Mouse (Mus musculus): ENCODE measurements around the gene Gm44511. TPM values are rescaled to one million over a fixed set of nuclear protein-coding genes. Genes with fewer than 3 reads are reported as not detected.
A peak's percentile ranks its signal among the peaks of the same experiment; 100 is the strongest.
"Not testable (repeated sequence)": the region's sequence is repeated elsewhere in the genome, so short reads cannot be mapped to it uniquely, and the experiment has no call there.

Gm44511 gene
- polyA plus RNA-seq, 1 experiment from 2014 or later = not detected

- H3K4me2 ChIP-seq = no peak overlapping the region
- no peak for ATAC-seq (ENCODE audit: borderline replicate concordance, extremely low read depth, low FRiP score, low TSS enrichment)
- H3K9ac ChIP-seq = no peak overlapping the region
- WGBS = 62% methylated on average over 8 of the region's 8 CpGs
- H3K9me3 ChIP-seq = no peaks in the 10 kb centered on the region
- H3K27ac ChIP-seq = no peak overlapping the region
- peaks cover 14% of the 10 kb centered on the region for H3K4me1 ChIP-seq
- H3K36me3 ChIP-seq = no peaks in the 10 kb centered on the region
- H3K4me3 ChIP-seq = no peak overlapping the region
- H3K27me3 ChIP-seq = no peaks in the 10 kb centered on the region
Measured at GRCm38 (mm10) chr6:128796321-128796955, 29.7 kb downstream of the Gm44511 start.

DNA sequence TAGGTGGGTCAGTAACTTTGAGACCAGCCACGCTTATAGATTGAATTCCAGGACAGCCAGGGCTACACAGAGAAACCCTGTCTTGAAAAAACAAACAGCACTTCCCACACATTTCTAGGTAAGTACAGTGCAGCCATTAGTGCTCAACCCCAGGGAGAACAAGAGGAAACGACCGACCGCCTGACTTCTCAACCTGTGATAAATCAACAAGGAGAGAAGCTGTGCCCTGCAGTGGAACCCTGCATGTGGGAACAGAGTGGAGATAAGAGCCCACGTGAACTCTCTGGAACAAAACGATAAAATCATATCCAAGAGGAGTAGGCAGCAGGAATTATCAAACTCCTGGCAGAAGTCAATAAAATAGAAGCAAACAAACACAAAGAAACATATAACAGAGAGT lies 32.4 kb downstream of the Gm44511 start:
- Histone ChIP-seq H3K9me3 (no peaks in the 10 kb centered on the region), H3K9ac (no peak overlapping the region), H3K27ac (no peak overlapping the region), H3K36me3 (no peaks in the 10 kb centered on the region), H3K4me3 (no peak overlapping the region), H3K4me1 (peaks cover 9% of the 10 kb centered on the region), H3K27me3 (no peaks in the 10 kb centered on the region), H3K4me2 (no peak overlapping the region)
- ATAC-seq (ENCODE audit: borderline replicate concordance, extremely low read depth, low FRiP score, low TSS enrichment) = no peak
- WGBS = 16% methylated on average over 6 of the region's 6 CpGs

GRCm38 (mm10) chr6:128790491-128790994 lies 35.6 kb downstream of the Gm44511 start:
- H3K4me2 ChIP-seq; ATAC-seq (ENCODE audit: borderline replicate concordance, extremely low read depth, low FRiP score, low TSS enrichment); H3K9ac ChIP-seq; H3K9me3 ChIP-seq; H3K27ac ChIP-seq; H3K36me3 ChIP-seq; H3K27me3 ChIP-seq; H3K4me3 ChIP-seq; H3K4me1 ChIP-seq: not testable (repeated sequence)
- WGBS = 77% methylated on average over 4 of the region's 4 CpGs

- WGBS = 89% methylated on average over 2 of the region's 2 CpGs
- ATAC-seq (ENCODE audit: borderline replicate concordance, extremely low read depth, low FRiP score, low TSS enrichment) = no peak
- no peak within 1 kb of the TSS for H3K9ac ChIP-seq
Measured at GRCm38 (mm10) chr6:128789115-128789514, 37.0 kb downstream of the Gm44511 start, which contains the start of gene Klrb1c. Gene Klrb1c, minus strand, starts transcription at chr6:128789215.

DNA sequence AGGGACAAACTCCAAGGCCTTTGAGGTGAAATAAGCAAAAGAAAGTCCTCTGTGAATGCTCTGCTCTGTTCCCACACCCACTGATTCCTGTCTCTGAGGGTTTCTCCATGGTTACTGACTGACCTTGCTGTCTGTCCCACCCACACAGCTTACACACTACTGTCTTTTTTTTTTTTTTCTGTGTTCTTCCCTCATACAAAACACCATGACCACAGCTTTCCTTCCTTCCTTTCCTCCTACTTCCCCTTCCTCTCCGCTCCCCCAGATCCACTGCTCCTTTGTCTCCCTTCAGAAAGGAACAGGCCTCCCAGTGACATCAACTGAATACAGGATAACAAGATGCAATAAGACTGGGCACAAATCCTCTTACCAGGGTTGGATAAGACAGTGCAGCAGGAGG lies 37.6 kb downstream of the Gm44511 start:
- no peaks in the 10 kb centered on the region for H3K9me3 ChIP-seq
- H3K27me3 ChIP-seq = no peaks in the 10 kb centered on the region
- H3K4me1 ChIP-seq = no peaks in the 10 kb centered on the region
- no peak overlapping the region for H3K4me3 ChIP-seq
- no peak overlapping the region for H3K4me2 ChIP-seq
- 79% methylated on average over 1 of the region's 1 CpGs for whole genome bisulfite sequencing
- no peak overlapping the region for H3K9ac ChIP-seq
- ATAC-seq (ENCODE audit: borderline replicate concordance, extremely low read depth, low FRiP score, low TSS enrichment) = no peak
- no peak overlapping the region for H3K27ac ChIP-seq
- H3K36me3 ChIP-seq = no peaks in the 10 kb centered on the region

More at GRCm38 (mm10) chr6:128789115-128789514, 37.0 kb downstream of the Gm44511 start, which contains the start of gene Klrb1c:
- Histone ChIP-seq H3K36me3 (no peaks in the 10 kb centered on the region), H3K4me3 (no peak within 1 kb of the TSS), H3K4me2 (no peak within 1 kb of the TSS), H3K27me3 (no peaks in the 10 kb centered on the region), H3K4me1 (no peaks in the 10 kb centered on the region), H3K27ac (no peak within 1 kb of the TSS), H3K9me3 (no peaks in the 10 kb centered on the region)

DNA sequence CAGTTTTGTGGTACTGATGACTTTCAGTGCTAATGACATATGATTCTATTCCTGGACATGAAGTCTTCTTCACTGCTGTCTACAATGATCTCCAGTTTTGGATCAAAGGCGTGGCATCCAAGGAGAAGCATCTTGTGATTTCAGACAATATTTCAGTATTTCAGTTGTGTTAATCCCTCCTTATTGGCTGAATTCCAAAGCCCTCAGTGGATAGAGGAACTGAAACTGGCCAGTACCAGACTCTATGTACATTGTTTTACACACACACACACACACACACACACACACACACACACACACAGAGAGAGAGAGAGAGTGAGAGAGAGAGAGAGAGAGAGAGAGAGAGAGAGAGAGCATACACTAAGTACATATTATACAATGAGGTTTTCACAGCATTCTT lies 39.7 kb downstream of the Gm44511 start:
- not testable (repeated sequence) for ATAC-seq (ENCODE audit: borderline replicate concordance, extremely low read depth, low FRiP score, low TSS enrichment); H3K4me3 ChIP-seq; H3K9ac ChIP-seq; H3K36me3 ChIP-seq; H3K9me3 ChIP-seq; H3K27me3 ChIP-seq; H3K27ac ChIP-seq; H3K4me1 ChIP-seq; H3K4me2 ChIP-seq
- 66% methylated on average over 1 of the region's 1 CpGs for WGBS

- no peak overlapping the region for H3K9ac ChIP-seq
- H3K27me3 ChIP-seq = no peaks in the 10 kb centered on the region
- 51% methylated on average over 10 of the region's 10 CpGs for WGBS
- 0 out of 2 replicates have a peak, but pooled peaks cover 6% of the 10 kb centered on the region for H3K4me1 ChIP-seq
- H3K36me3 ChIP-seq = no peaks in the 10 kb centered on the region
- H3K27ac ChIP-seq = peak overlapping the region; percentile 72
- H3K4me2 ChIP-seq = peak overlapping the region; percentile 30
- H3K4me3 ChIP-seq = no peak overlapping the region
- no peaks in the 10 kb centered on the region for H3K9me3 ChIP-seq
- ATAC-seq (ENCODE audit: borderline replicate concordance, extremely low read depth, low FRiP score, low TSS enrichment) = peak; percentile 66
Measured at GRCm38 (mm10) chr6:128769481-128770253, 56.4 kb downstream of the Gm44511 start.

- no peak overlapping the region for H3K9ac ChIP-seq
- H3K27ac ChIP-seq = no peak overlapping the region
- no peaks in the 10 kb centered on the region for H3K9me3 ChIP-seq
- H3K4me1 ChIP-seq = 0 out of 2 replicates have a peak, but pooled peaks cover 6% of the 10 kb centered on the region
- H3K4me3 ChIP-seq = no peak overlapping the region
- no peaks in the 10 kb centered on the region for H3K27me3 ChIP-seq
- no peak overlapping the region for H3K4me2 ChIP-seq
- H3K36me3 ChIP-seq = no peaks in the 10 kb centered on the region
- WGBS = 65% methylated on average over 4 of the region's 4 CpGs
- ATAC-seq (ENCODE audit: borderline replicate concordance, extremely low read depth, low FRiP score, low TSS enrichment) = no peak
Measured at GRCm38 (mm10) chr6:128768047-128768446, 58.1 kb downstream of the Gm44511 start.

DNA sequence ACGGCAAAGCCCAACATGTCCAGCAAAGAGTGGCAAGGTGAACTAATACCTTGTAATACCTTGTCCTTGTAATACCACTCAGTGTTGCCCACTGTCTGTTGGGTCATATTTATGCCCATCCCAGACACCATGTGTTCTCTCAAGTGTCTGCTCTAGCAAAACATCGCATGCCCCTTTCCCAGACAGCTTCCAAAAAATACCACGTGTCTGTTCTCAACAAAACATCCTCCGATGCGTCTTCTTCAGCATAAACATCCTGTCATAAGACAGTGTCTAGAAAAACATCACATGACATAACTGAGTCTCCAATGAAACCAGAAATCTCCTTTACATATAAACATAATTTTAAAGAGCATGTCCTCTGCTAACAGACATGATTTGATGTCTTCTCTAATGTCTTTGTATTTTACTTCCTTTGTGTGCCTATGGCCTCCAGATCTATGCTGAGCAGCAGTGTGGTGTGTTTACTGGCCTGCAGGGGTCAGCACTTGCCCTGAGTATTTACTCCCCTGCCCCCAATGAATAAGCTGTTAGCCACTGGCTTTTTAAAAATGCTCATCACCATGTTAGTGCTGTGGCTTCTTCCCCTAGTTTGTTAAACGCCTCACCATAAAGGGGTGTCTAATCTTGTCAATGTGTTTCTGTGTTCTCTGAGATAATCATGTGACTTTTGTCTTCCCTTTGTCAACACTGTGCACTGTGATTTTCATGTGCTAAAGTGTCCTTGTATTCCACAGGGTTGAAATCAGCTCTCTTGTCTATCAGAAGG lies 59.4 kb downstream of the Gm44511 start:
- not testable (repeated sequence) for H3K4me1 ChIP-seq; ATAC-seq (ENCODE audit: borderline replicate concordance, extremely low read depth, low FRiP score, low TSS enrichment); H3K4me2 ChIP-seq; H3K36me3 ChIP-seq; H3K27me3 ChIP-seq; H3K4me3 ChIP-seq; H3K27ac ChIP-seq; H3K9ac ChIP-seq; H3K9me3 ChIP-seq
- 41% methylated on average over 6 of the region's 6 CpGs for WGBS

- Histone ChIP-seq H3K36me3 (no peaks in the 10 kb centered on the region), H3K4me3 (no peak overlapping the region), H3K27me3 (no peaks in the 10 kb centered on the region), H3K4me1 (peaks cover 8% of the 10 kb centered on the region), H3K27ac (no peak overlapping the region), H3K4me2 (no peak overlapping the region), H3K9ac (no peak overlapping the region), H3K9me3 (no peaks in the 10 kb centered on the region)
- ATAC-seq (ENCODE audit: borderline replicate concordance, extremely low read depth, low FRiP score, low TSS enrichment) = no peak
- 81% methylated on average over 1 of the region's 1 CpGs for WGBS
Measured at GRCm38 (mm10) chr6:128765211-128765610, 60.9 kb downstream of the Gm44511 start.

DNA sequence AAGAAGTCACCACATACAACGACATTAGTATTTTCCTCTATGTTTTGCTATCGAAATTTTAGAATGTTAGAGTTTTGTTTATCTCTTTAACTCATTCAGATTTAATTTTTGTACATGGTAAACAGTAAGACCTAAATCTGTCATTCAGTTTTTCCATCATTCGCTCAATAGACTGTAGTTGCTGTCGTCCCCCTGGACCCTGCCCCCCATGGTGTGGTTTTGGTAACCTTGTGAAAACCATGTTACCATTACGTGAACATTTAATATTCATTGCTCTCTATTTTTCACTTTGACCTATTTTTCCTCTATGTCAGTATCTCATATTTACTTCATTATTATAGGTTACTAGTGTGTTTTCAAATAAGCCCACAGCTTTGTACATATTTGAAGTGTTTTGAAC lies 61.5 kb downstream of the Gm44511 start:
- peak overlapping the region; percentile 52 for H3K4me3 ChIP-seq
- H3K9me3 ChIP-seq = no peaks in the 10 kb centered on the region
- no peak for ATAC-seq (ENCODE audit: borderline replicate concordance, extremely low read depth, low FRiP score, low TSS enrichment)
- peak overlapping the region; percentile 30; the same call in 1 of the 2 replicates for H3K27ac ChIP-seq
- WGBS = 18% methylated on average over 5 of the region's 5 CpGs
- no peaks in the 10 kb centered on the region for H3K36me3 ChIP-seq
- no peaks in the 10 kb centered on the region for H3K27me3 ChIP-seq
- peaks cover 6% of the 10 kb centered on the region for H3K4me1 ChIP-seq
- no peak overlapping the region for H3K9ac ChIP-seq
- peak overlapping the region; percentile 41 for H3K4me2 ChIP-seq
